ENCODE assay signal across 14 mouse cellular contexts in the genomic region with DNA sequence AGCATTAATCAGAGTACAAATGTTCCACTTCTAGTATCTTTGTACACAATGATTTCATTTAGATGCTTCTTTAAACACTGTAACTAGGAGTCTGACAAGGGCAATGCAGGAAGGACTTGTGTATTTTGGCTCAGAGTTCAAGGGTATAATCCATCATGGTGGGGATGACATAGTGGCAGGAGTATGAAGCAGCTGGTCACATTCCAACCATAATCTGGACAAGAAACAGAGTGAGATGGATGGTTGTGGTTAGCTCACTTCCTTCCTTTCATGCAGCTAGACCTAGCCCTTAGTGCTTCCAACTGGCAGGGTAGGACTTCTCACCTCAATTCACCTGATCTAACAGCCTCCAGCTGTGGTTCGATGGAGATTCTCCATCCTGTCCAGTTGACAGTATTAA.
DNase-seq lines count a peak whose midpoint lies in the region; ATAC-seq and TF ChIP-seq lines count a peak whose summit lies in the region.
"Had no signal": no experiment of that assay in that cellular context is flagged by ENCODE, and none has a peak within 500 bp of the region (broad histone marks: within the 10 kb centered on the region; RNA-seq: fewer than 3 reads in every experiment).

No protein-coding gene starts in this region.

- TF ChIP-seq POLR2A in thymus, adult 2 months (IDR thresholded peaks at IDR 0.05; ENCODE audit: control insufficient read depth, extremely low read depth, insufficient read depth, low read length, poor library complexity), result no peak

- H3K9ac ChIP-seq in kidney, embryonic 14.5 days (ENCODE audit: low read depth, low read length), result no peak overlapping the region
- H3K9ac ChIP-seq: hindbrain, embryonic 12.5 days had no signal

- peak; percentile 17 for DNase-seq in embryo, embryonic 10 days (ENCODE audit: low spot score)
- no peak for DNase-seq in embryo, embryonic 9.5 days (ENCODE audit: extremely low spot score)
- DNase-seq in kidney, adult 11 months, result no peak
- DNase-seq in adrenal gland, postnatal 36 days, result peak; percentile 19 to 45
- peak; percentile 3 for DNase-seq in lung, postnatal 25 days (ENCODE audit: low spot score)
- no peak for DNase-seq in thymus, adult 2 months
- no peak for DNase-seq in frontal cortex, postnatal 10 days (ENCODE audit: low spot score in 2 of 2)
- DNase-seq: B cell, adult 2 months; cerebellum, postnatal 14 days; midbrain, embryonic 14.5 days; spleen, adult 18-20 months; thymus, postnatal 25 days had no signal

- no peaks in the 10 kb centered on the region for H3K4me1 ChIP-seq in kidney, embryonic 14.5 days (ENCODE audit: control insufficient read depth, insufficient read depth, low read length)
- H3K4me1 ChIP-seq in thymus, adult 2 months (replicated peaks; ENCODE audit: control insufficient read depth, insufficient read depth, low read length), result no peaks in the 10 kb centered on the region
- H3K4me1 ChIP-seq: hindbrain, embryonic 12.5 days had no signal

- TF ChIP-seq CTCF in thymus, adult 2 months (IDR thresholded peaks at IDR 0.05; ENCODE audit: borderline replicate concordance, control insufficient read depth, extremely low read depth, insufficient read depth, low read length, poor library complexity), result no peak

- H3K4me2 ChIP-seq in kidney, embryonic 14.5 days (replicated peaks; ENCODE audit: low read depth, low read length), result no peak overlapping the region
- H3K4me2 ChIP-seq: hindbrain, embryonic 12.5 days had no signal

- H3K4me3 ChIP-seq in kidney, embryonic 14.5 days (ENCODE audit: low read length), result no peak overlapping the region
- no peak overlapping the region for H3K4me3 ChIP-seq in thymus, adult 2 months (ENCODE audit: control insufficient read depth, insufficient read depth, low read length)
- H3K4me3 ChIP-seq: hindbrain, embryonic 12.5 days had no signal

- H3K36me3 ChIP-seq in kidney, embryonic 14.5 days (ENCODE audit: control insufficient read depth, insufficient read depth, low read length), result no peaks in the 10 kb centered on the region
- H3K36me3 ChIP-seq in thymus, adult 2 months (ENCODE audit: control insufficient read depth, insufficient read depth, low read length), result no peaks in the 10 kb centered on the region
- H3K36me3 ChIP-seq: hindbrain, embryonic 12.5 days had no signal

- H3K27me3 ChIP-seq in kidney, embryonic 14.5 days (ENCODE audit: control insufficient read depth, insufficient read depth, low read length), result no peaks in the 10 kb centered on the region
- no peaks in the 10 kb centered on the region for H3K27me3 ChIP-seq in thymus, adult 2 months (ENCODE audit: control insufficient read depth, insufficient read depth, low read length)
- H3K27me3 ChIP-seq: hindbrain, embryonic 12.5 days had no signal

- H3K9me3 ChIP-seq in kidney, embryonic 14.5 days (ENCODE audit: control insufficient read depth, low read length), result no peaks in the 10 kb centered on the region
- H3K9me3 ChIP-seq: hindbrain, embryonic 12.5 days had no signal

- H3K27ac ChIP-seq in kidney, embryonic 14.5 days (ENCODE audit: low read depth, low read length), result no peak overlapping the region
- no peak overlapping the region for H3K27ac ChIP-seq in thymus, adult 2 months (ENCODE audit: control insufficient read depth, insufficient read depth, low read length)
- H3K27ac ChIP-seq: hindbrain, embryonic 12.5 days had no signal

- ATAC-seq in kidney, embryonic 14.5 days (ENCODE audit: low FRiP score, low TSS enrichment), result peak; percentile 91

- WGBS in kidney, embryonic 14.5 days, result 32% methylated on average over 1 of the region's 1 CpGs
- 29% methylated on average over 1 of the region's 1 CpGs for WGBS in thymus, adult 2 months

Comparison
In these comparisons a context has a peak if more than half of its experiments do, and no peak if none do; other contexts are left out.
1. DNase-seq: peak in embryo, embryonic 10 days (single experiment), adrenal gland, postnatal 36 days (2 of 2) and lung, postnatal 25 days (single experiment); none in embryo, embryonic 9.5 days (single experiment), kidney, adult 11 months (single experiment), thymus, adult 2 months (single experiment) and frontal cortex, postnatal 10 days (0 of 2).